Mouse (Mus musculus): ENCODE measurements around the gene Gen1.

Gen1 gene

GRCm38 (mm10) chr12:11265382-11266281, at the start of gene Gen1, which contains the start of gene Smc6:
Gene Gen1, minus strand, starts transcription at chr12:11265801.
Gene Smc6, plus strand, starts transcription at chr12:11265886.
- DNase-seq (ENCODE audit: low spot score in 2 of 2), result peak; percentile 89 to 92

- DNase-seq (ENCODE audit: low spot score in 2 of 2), result no peak
These were observed 48.2 kb upstream of the Gen1 start for GRCm38 (mm10) chr12:11313840-11314239.

DNA sequence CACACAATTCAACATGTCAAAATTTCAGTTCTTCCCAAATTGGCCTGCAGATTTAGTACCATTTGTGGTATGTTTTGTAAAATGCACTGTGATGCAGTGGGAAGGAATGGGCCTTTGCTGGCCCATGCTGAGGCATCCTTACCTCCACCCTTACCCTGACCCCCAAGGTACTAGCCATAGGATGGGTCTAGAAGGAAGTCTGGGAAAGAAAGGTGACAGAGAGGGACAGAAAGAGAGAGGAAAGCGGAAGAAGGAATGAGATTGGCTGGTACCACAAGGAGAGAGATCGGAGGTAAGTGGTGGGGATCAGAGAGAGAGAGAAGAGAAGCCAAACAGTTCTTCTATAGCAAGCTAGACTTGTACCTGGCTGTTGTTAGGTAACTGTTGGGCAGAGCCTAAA, 45.5 kb upstream of the Gen1 start:
- no peak for DNase-seq (ENCODE audit: low spot score in 2 of 2)

DNA sequence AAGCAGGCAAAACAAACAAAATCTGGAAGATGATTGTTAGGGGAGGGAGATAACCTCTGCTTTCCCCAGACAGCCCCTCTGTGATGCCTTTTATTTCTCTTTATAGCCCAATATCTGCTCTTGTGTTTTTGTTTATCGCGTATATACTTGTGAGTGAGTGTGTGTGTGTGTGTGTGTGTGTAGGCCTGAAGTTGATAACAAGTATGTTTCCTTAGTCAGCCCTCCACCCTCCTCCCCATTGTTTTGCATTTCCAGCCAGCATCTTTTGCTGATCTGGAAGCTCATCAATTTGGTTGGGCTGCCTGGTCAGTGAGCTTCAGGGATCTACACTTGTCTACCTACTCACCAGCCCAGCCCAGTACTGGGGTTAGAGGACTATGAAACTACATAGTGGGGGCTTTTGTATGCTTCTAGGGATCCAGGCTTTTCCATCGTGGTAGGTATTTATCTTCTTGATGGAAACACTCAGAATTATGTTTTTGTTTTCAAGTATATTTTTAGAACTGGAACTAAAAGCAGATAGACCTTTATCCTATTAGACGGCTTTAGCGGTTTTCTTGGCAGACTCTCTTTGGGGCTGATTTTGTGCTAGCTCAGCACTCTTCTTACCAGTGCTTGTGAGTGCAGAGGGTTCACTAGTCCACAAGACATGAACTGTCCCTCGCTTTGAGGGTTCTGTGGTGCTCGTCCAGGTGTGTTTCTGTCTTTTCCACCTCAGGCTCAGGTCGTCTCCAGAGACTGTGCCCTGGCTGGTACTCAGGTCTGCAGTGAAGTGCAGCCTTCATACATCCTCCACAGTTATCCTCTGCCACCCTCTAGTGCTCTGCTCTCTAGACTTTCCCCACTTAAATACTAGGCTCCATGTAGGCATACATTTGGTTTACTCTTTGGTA, 41.4 kb upstream of the Gen1 start:
- no peak for DNase-seq (ENCODE audit: low spot score in 2 of 2)

GRCm38 (mm10) chr12:11300858-11301257, 35.3 kb upstream of the Gen1 start:
- no peak for DNase-seq (ENCODE audit: low spot score in 2 of 2)

DNA sequence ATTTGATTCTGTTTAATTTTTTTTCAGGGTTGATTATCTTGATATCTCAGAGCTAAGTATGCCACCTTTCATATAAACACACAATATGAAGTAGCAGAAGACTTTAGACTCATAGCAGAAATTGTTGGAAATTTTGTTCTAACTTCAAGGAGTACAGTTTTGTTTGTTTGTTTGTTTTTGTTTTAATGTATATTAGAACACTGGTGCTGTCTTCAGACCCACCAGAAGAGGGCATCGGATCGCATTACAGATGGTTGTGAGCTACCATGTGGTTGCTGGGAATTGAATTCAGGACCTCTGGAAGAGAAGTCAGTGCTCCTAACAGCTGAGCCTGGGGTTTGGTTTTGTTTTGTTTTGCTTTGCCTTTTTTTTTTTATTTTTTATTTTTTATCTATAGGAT, 20.8 kb upstream of the Gen1 start:
- DNase-seq (ENCODE audit: low spot score in 2 of 2), result no peak

- no peak for DNase-seq (ENCODE audit: low spot score in 2 of 2)
These were observed 16.0 kb upstream of the Gen1 start for GRCm38 (mm10) chr12:11281584-11281983.

DNA sequence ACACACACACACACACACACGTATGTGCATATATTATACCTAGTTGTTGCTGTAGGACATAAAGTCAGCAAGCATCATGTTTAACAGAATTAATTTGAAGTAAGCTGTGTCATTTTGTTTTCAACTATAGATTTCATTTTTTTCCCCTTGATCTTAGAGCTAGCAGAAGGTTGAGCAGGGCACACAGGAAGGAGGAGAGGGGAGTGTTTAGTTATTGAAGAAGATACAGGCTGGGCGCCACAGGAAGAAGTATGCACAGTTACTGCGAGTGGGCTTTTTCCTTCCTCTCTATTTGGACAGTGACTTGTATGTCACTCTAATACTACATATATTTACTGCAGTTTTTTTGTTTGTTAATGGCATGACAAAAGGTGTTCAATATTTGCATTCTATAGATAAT, 14.3 kb upstream of the Gen1 start:
- DNase-seq (ENCODE audit: low spot score in 2 of 2), result no peak

DNA sequence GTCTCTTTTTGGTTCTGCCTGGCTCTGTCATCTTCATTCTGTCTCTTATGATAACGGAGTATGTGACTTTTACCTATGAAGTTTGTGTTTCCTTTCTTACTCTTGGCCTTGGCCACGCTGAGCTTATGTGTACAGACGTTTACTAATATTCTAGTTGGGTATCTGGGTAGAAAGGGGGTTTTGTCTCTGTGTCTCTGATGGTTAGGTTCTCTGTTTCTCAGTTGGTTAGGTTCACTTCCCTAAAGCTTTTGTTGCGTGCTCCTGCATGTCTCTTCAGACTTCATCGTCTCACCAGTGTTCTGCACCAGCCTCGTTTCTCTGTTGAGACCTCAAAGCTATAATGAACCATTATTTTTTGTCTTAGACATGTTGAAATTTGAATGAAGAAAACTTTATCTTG, 11.6 kb upstream of the Gen1 start:
- no peak for DNase-seq (ENCODE audit: low spot score in 2 of 2)

- no peak for DNase-seq (ENCODE audit: low spot score in 2 of 2)
These were observed 11.0 kb upstream of the Gen1 start for GRCm38 (mm10) chr12:11276632-11277031.

DNA sequence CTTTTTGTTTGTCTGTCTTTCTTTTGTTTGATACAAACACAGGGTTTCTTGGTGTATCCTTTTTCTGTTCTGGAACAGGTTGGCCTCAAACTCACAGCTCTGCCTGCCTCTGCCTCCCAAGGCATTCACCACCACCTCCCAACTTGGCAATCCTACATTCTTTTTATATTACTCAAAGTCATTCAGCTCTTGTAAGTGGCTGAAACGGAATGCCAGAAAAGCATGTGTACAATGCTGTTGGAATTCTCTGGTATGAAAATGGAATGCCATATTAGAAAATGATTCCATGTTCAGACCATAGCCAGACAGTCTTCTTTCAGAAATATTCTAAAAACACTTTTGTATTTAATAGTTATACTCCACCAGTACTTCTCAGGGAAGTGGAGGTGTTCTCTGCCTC, 7.6 kb upstream of the Gen1 start:
- no peak for DNase-seq (ENCODE audit: low spot score in 2 of 2)

DNA sequence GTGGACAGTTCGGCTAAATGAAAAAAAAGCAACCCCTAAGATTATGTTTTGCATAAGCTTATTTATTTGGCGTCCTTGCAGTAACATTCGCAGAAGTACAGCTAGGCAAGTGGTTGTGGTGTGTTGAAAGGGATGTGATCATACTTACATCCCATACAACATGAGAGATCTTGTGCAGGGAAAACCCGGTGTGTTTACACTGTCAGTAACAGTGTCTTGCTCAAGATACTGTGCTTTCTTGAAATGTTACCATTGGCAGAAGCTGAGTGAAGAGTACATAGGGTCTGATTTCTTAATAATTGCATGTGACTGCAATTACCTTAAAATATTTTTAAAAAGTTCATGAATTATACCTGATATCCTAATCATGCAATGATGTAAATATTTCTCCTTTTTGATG, 7.0 kb upstream of the Gen1 start:
- DNase-seq (ENCODE audit: low spot score in 2 of 2), result no peak

DNA sequence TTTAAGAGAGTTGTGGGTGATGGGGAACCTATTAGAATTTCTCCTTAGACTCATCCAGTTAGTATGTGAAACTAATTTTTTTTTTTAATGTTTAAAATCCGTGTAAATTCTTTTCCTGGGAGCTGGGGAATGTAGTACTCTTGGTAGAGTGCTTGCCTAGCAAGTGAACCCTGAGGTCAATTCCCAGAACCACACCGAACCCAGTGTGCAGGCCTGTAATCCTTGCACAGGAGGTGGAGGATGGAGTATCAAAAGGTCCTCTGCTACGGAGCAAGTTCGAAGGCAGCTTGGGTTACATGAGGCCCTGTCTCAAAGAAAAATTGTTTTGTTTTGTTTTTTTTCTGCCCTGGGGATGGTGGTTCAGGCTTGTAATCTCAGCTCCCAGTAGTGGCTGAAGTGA, 1.4 kb upstream of the Gen1 start:
- DNase-seq (ENCODE audit: low spot score in 2 of 2), result no peak

DNA sequence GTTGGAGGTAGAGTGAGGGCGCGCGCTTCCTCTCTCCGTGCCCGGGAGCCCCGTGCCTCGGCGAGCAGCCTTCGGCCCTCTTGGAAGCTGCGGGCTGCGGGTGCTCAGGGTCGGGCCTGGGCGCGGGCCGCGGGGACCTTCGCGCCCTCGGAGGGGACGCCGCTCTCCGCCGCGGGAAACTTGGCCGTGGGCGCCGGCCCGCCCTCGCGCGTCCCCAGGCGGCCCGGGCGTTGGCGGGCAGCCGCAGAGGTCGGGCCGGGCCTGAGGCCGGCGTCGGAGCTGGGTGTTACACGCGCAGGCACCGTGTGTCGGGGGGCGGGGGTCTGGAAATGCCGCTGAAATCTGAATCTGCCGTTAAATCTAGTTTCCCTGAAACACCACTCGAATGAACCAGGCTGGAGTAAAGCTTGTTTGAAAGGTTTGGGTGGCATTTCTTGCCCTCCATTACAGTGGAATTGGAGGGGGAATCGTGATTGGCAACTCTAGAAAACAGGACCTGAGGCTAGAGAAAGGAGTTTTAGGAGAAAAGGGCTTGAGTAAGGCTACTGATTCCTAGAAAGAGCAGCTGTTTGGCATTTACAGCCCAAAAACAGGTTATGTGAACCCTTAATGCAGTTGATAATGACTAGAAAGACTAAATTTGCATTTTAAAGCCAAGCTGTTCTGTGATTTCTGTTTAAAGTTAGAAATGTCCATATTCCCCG, 833 bp upstream of the Gen1 start:
- peak; percentile 26 to 40 for DNase-seq (ENCODE audit: low spot score in 2 of 2)

DNA sequence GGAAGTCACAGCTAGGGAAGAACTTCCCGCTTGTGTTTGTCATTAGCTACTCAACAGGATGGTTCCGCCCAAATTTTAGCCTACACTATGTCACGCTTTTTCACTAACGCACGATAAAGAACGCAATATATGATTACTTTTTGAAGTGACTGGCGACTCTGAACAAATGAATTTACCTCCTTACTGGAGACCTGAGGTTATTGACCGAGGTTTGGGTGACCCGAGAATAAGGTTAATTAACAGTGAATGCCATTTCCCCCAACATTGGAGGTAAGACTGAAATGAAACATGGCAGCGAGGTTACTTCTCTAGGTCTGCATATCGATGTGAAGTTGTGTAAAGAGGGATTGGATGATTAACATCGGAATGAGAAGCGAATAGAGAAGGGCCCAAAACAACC, 706 bp downstream of the Gen1 start:
- no peak for DNase-seq (ENCODE audit: low spot score in 2 of 2)

- DNase-seq (ENCODE audit: low spot score in 2 of 2), result no peak
These were observed 15.3 kb downstream of the Gen1 start for GRCm38 (mm10) chr12:11250322-11250721.

DNA sequence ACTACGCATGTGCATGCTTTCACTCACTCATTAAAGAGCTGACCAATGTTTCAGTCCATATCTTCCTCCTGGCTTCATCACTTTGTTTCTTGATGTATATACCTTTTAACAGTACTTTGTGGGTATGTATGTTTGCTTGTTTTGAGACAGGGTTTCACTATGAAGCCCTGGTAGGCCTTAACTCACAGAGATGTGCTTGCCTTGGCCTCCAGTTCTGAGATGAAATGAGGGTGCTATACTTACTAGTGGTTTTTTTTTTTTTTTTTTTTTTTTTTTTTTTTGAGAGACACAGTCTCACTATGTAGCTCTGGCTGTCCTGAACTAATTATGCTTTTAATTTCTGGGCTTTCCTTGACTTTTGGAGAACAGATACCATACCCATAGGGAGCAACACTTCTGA, 18.1 kb downstream of the Gen1 start:
- no peak for DNase-seq (ENCODE audit: low spot score in 2 of 2)

GRCm38 (mm10) chr12:11235996-11236395, 29.6 kb downstream of the Gen1 start:
- DNase-seq (ENCODE audit: low spot score in 2 of 2), result no peak

DNA sequence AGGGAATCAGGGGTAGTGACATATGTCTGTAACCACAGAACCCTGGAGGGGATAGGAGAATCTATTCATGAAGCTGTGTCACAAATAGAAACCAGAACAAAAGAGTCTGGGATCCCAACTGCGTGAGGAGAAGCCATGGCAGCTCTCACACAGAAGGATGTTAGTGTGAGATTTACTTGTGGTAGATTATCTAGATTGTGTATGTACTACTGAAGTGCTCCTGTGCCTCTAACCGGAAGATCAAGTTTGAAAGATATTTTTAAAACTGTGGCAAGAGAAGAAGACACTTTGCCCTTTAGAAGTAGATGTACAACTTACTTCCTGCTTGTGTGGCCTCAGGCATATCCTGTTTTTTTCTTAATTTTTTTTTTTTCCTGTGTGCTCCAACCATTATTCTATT, 35.3 kb downstream of the Gen1 start:
- no peak for DNase-seq (ENCODE audit: low spot score in 2 of 2)

DNA sequence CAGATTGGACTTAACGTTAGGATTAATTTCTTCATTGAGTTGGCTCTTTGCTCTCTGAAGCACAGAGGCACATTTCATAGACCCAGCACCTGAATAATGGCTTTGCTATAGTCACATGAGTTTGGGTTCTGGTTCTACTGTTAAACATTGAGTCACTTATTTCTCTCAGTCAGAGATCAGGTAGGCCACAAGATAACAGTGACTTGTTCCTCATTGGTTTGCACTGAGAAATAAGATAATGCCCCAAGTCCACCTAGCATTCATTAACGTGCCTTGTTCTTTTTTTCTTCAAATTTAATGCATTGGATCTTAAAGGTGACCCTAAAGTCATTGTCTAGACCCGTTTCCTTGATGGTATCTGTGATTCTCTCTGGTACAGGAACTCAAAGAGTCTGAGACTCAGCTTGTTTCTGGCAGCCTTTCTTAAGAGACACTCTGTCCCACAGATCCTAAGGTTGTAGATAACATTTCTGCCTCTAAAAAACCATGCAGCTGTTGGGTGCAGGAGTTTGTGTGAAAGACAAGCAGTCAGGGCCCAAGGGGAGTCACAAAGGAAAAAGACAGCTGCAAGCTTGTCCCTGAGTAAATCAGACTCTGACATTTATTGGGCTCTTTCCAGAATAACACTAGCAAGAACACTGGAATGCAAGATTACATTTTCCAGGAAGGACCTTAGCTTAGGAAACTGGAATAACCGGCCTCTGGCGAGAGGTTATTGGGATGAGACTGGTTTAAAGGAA, 38.9 kb downstream of the Gen1 start:
- DNase-seq (ENCODE audit: low spot score in 2 of 2), result no peak

DNA sequence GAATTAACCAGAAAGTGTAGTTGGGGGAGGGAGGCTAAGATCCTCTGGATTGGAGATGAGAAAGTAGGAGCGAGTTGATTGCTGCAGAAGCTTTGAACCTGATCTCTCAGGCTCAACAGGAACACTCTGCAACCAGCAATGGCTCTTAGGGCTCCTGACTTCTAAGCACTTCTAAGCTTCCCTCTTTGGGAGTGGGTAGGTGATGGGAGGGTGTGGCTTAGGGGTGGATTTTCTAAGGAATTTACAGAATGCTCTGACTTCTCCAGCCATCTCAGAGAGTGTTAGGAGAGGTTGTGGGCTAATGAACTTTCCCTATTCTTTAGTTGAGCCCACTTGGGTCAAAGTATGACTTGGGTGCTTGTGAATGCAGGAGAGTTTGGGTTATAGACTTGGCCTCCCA, 39.5 kb downstream of the Gen1 start:
- no peak for DNase-seq (ENCODE audit: low spot score in 2 of 2)

Data from right cerebral cortex, adult 2 months (tissue).